Mouse (Mus musculus): ENCODE data around the gene St8sia1. TPM values are rescaled to one million over a fixed set of nuclear protein-coding genes. Genes with fewer than 3 reads are reported as not detected.

St8sia1 gene
- total RNA-seq, 2 experiments from 2014 or later: 29.8 to 30.8 TPM

GRCm38 (mm10) chr6:142815513-142815912 is 148.7 kb downstream of the St8sia1 start:
- intact Hi-C loops (cut with DNase I): loop anchor here (10.0 kb wide), 2 partner anchors 149 to 291 kb away; partner anchors contain the start of gene St8sia1
- Histone ChIP-seq H3K27ac (no peak overlapping the region), H3K4me3 (no peak overlapping the region)
- no peak for DNase-seq (ENCODE audit: extremely low spot score in 1 of 2, low spot score in 2 of 2)
- no peak for TF ChIP-seq CTCF (IDR thresholded peaks at IDR 0.05)

DNA sequence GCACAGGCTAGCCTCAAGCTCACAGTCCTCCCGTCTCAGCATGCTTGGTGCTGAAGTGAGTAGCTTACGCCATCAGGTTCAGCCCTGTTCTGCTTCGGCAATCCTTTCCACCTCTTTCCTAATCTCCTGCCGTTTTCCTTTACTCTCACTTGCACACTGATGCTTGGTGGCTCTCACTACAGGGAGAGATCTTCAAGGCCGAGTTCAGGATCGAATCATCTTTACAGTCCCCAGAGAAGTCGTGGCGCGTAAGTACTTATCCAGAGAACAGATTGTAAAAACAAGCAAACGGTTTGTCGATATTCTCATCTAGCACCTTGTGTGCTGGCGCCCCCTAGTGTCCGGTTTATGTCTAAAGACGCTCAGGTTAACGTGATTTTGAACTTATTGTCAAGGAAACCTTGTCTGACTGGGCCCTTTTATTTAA is 149.7 kb downstream of the St8sia1 start:
- peak; percentile 84 to 86 for DNase-seq (ENCODE audit: extremely low spot score in 1 of 2, low spot score in 2 of 2)
- H3K4me3 ChIP-seq: peak overlapping the region; percentile 48
- intact Hi-C loops (cut with DNase I): loop anchor here (1.0 to 10.0 kb wide), 3 partner anchors 35 to 290 kb away; partner anchors contain the start of gene St8sia1
- no peak overlapping the region for H3K27ac ChIP-seq
- peak; percentile 92 for TF ChIP-seq CTCF (IDR thresholded peaks at IDR 0.05)

GRCm38 (mm10) chr6:142814011-142814410 is 150.2 kb downstream of the St8sia1 start:
- no peak for TF ChIP-seq CTCF (IDR thresholded peaks at IDR 0.05)
- DNase-seq (ENCODE audit: extremely low spot score in 1 of 2, low spot score in 2 of 2): no peak
- peak overlapping the region; percentile 48; the same call in 1 of the 2 replicates for H3K4me3 ChIP-seq
- H3K27ac ChIP-seq: no peak overlapping the region
- intact Hi-C loops (cut with DNase I): loop anchor here (1.0 to 10.0 kb wide), 3 partner anchors 35 to 289 kb away; partner anchors contain the start of gene St8sia1

- no peak for DNase-seq (ENCODE audit: extremely low spot score in 1 of 2, low spot score in 2 of 2)
- intact Hi-C loops (cut with DNase I): loop anchor here (10.0 kb wide), 2 partner anchors 152 to 288 kb away; partner anchors contain the start of gene St8sia1
- H3K27ac ChIP-seq: no peak overlapping the region
- no peak for TF ChIP-seq CTCF (IDR thresholded peaks at IDR 0.05)
- no peak overlapping the region for H3K4me3 ChIP-seq
Observed at GRCm38 (mm10) chr6:142812969-142813368, 151.3 kb downstream of the St8sia1 start.

- DNase-seq (ENCODE audit: extremely low spot score in 1 of 2, low spot score in 2 of 2): no peak
- TF ChIP-seq CTCF (IDR thresholded peaks at IDR 0.05): no peak
- H3K27ac ChIP-seq: no peak overlapping the region
- intact Hi-C loops (cut with DNase I): loop anchor here (10.0 kb wide), 2 partner anchors 155 to 285 kb away; partner anchors contain the start of gene St8sia1
- no peak overlapping the region for H3K4me3 ChIP-seq
Observed at GRCm38 (mm10) chr6:142810239-142810638, 154.0 kb downstream of the St8sia1 start.

DNA sequence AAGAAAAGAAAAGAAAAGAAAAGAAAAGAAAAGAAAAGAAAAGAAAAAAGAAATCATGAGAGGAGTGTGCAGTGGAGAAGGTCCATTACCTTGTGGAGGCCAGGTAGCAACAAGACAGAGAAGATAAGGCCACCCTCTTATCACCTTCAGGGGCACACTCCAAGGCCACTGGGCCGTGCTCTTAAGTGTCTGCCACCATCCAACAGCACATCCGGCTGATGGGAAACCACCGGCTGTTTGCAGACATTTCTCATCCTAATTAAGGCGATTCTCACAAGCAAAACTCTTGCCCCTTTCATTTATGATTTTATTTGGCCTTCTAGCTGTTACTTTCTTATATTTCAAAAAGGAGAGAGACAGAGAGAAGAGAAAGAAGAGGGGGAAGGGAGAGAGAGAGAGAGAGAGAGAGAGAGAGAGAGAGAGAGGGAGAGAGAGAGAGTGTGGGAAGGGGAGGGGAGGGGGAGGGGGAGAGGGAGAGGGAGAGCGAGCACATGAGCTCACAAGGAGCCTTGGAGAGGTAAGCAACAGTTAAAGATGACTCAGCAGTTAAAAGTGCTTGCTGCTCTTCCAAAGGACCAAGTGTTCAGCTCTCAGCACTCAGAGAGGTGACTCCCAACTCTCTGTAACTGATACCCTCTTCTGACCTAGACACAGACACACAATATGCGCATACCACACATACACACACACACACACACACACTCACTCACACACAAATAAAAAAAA is 154.7 kb downstream of the St8sia1 start:
- no peak for DNase-seq (ENCODE audit: extremely low spot score in 1 of 2, low spot score in 2 of 2)
- Histone ChIP-seq H3K4me3 (no peak overlapping the region), H3K27ac (no peak overlapping the region)
- intact Hi-C loops (cut with DNase I): loop anchor here (10.0 kb wide), 2 partner anchors 155 to 285 kb away; partner anchors contain the start of gene St8sia1
- TF ChIP-seq CTCF (IDR thresholded peaks at IDR 0.05): no peak

GRCm38 (mm10) chr6:142806326-142806725 is 157.9 kb downstream of the St8sia1 start:
- no peak for TF ChIP-seq CTCF (IDR thresholded peaks at IDR 0.05)

GRCm38 (mm10) chr6:142804402-142804801 is 159.8 kb downstream of the St8sia1 start, which contains the start of gene Sult6b2:
Sult6b2 (minus strand) TSS chr6:142804502.
- Histone ChIP-seq H3K27ac (no peak within 1 kb of the TSS), H3K4me3 (no peak within 1 kb of the TSS)
- DNase-seq (ENCODE audit: extremely low spot score in 1 of 2, low spot score in 2 of 2): no peak
- no peak for TF ChIP-seq CTCF (IDR thresholded peaks at IDR 0.05)
- intact Hi-C loops (cut with DNase I): no loop called here

More at GRCm38 (mm10) chr6:142806326-142806725, 157.9 kb downstream of the St8sia1 start:
- Histone ChIP-seq H3K27ac (no peak overlapping the region), H3K4me3 (no peak overlapping the region)
- no peak for DNase-seq (ENCODE audit: extremely low spot score in 1 of 2, low spot score in 2 of 2)
- intact Hi-C loops (cut with DNase I): no loop called here

DNA sequence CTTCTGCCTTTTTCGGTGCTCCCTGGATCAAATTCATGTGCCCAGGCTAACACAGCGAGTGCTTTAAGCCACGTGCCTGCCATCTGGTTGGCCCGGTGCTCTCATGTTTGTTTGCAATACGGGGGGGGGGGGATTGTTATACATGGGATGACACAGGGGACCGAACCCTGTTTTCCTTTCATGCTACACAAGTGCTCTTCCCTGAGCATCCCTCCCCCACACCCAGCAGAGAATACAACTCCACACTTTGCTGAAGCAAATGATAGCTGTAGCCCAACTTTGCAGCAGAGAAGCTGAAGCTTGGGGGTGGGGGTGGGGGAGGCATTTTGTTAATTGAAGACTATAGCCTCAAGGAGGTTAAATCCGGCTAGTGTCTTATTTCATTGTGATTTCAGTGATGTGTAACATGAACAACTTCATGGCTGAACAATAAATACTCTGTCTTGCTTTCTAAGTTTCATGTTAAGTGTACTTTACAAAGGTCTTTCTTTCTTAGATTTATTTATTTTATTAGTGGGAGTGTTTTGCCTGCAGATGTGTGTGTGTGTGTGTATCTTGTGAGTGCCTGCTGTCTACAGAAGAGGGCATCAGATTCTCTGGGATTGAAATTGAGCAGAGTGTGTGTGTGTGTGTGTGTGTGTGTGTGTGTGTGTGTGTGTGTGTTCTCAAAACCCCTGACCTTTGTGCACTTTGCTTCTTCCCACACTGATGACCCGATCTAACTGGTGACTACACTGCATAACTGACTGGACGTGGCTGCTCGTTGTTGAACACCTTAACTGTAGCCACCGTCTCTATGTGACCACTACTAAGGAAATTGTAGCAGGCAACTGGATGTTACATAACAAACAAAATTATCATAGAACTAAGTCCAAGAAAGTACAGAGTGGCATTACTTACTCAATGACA is 161.4 kb downstream of the St8sia1 start:
- no peak overlapping the region for H3K4me3 ChIP-seq
- no peak overlapping the region for H3K27ac ChIP-seq
- DNase-seq (ENCODE audit: extremely low spot score in 1 of 2, low spot score in 2 of 2): no peak
- intact Hi-C loops (cut with DNase I): no loop called here
- TF ChIP-seq CTCF (IDR thresholded peaks at IDR 0.05): no peak

- Histone ChIP-seq H3K4me3 (no peak overlapping the region), H3K27ac (no peak overlapping the region)
- TF ChIP-seq CTCF (IDR thresholded peaks at IDR 0.05): no peak
- intact Hi-C loops (cut with DNase I): no loop called here
- no peak for DNase-seq (ENCODE audit: extremely low spot score in 1 of 2, low spot score in 2 of 2)
Observed at GRCm38 (mm10) chr6:142801687-142802086, 162.6 kb downstream of the St8sia1 start.

GRCm38 (mm10) chr6:142799704-142800374 is 164.4 kb downstream of the St8sia1 start:
- H3K4me3 ChIP-seq: no peak overlapping the region
- DNase-seq (ENCODE audit: extremely low spot score in 1 of 2, low spot score in 2 of 2): no peak
- intact Hi-C loops (cut with DNase I): no loop called here
- no peak overlapping the region for H3K27ac ChIP-seq
- no peak for TF ChIP-seq CTCF (IDR thresholded peaks at IDR 0.05)

Measured in left cerebral cortex, adult 2 months (tissue).